In the genomic region with DNA sequence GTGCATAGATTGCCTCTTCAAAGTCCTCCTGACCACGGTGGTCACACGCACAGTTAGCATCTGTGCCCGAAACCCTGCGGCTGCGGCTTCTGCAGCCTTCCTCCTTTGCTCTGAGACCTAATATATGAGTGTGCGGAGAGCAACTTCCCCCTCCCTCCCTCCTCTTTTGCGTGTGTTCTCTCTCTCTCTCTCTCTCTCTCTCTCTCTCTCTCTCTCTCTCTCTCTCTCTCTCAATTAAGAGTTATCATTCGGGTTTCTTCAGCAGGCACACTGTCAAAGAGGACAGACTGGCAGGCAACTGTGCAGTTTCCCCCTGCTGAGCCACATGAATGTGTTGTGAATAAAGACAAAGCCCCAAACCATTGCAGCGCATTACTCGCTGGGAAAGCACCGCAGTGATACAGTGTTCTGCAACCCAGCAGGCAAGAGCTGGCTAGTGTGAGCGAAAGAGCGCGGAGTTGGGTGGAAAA, we compare ENCODE assay signal across 8 mouse cellular contexts.
DNase-seq lines count a peak whose midpoint lies in the region; ATAC-seq and TF ChIP-seq lines count a peak whose summit lies in the region.

No protein-coding gene starts in this region.

- DNase-seq in left cerebral cortex, adult 18-20 months (ENCODE audit: low spot score in 2 of 2) = peak; percentile 4 to 8
- DNase-seq in left cerebral cortex, adult 11 months (ENCODE audit: low spot score) = no peak
- peak; percentile 75 for DNase-seq in hindbrain, postnatal 0 days (ENCODE audit: low spot score)
- DNase-seq in liver, embryonic 11.5 days (ENCODE audit: low spot score) = no peak
- peak; percentile 1 to 4 for DNase-seq in right cerebral cortex, postnatal 36 days (ENCODE audit: low spot score in 2 of 2)
- DNase-seq in spleen, postnatal 36 days (ENCODE audit: low spot score in 2 of 2) = no peak
- no peak for DNase-seq in lung, adult 18-20 months

- no peaks in the 10 kb centered on the region for H3K9me3 ChIP-seq in embryonic facial prominence, embryonic 13.5 days
- no peaks in the 10 kb centered on the region for H3K9me3 ChIP-seq in hindbrain, postnatal 0 days (ENCODE audit: low read length)
- no peaks in the 10 kb centered on the region for H3K9me3 ChIP-seq in liver, embryonic 11.5 days (ENCODE audit: control insufficient read depth, low read length)

- no peaks in the 10 kb centered on the region for H3K36me3 ChIP-seq in embryonic facial prominence, embryonic 13.5 days
- H3K36me3 ChIP-seq in hindbrain, postnatal 0 days (ENCODE audit: insufficient read depth, low read length) = no peaks in the 10 kb centered on the region
- no peaks in the 10 kb centered on the region for H3K36me3 ChIP-seq in liver, embryonic 11.5 days (ENCODE audit: control insufficient read depth, insufficient read depth, low read length)

- H3K4me2 ChIP-seq in embryonic facial prominence, embryonic 13.5 days = peak overlapping the region; percentile 63
- peak overlapping the region; percentile 53 for H3K4me2 ChIP-seq in hindbrain, postnatal 0 days (ENCODE audit: low read depth, low read length)
- H3K4me2 ChIP-seq in liver, embryonic 11.5 days = peak overlapping the region; percentile 40

- WGBS in embryonic facial prominence, embryonic 13.5 days = 2% methylated on average over 14 of the region's 14 CpGs
- WGBS in hindbrain, postnatal 0 days = under 1% methylated on average over 14 of the region's 14 CpGs
- 6% methylated on average over 14 of the region's 14 CpGs for WGBS in liver, embryonic 11.5 days

- no peaks in the 10 kb centered on the region for H3K27me3 ChIP-seq in embryonic facial prominence, embryonic 13.5 days
- no peaks in the 10 kb centered on the region for H3K27me3 ChIP-seq in hindbrain, postnatal 0 days (ENCODE audit: insufficient read depth, low read length)
- no peaks in the 10 kb centered on the region for H3K27me3 ChIP-seq in liver, embryonic 11.5 days (replicated peaks; ENCODE audit: control insufficient read depth, insufficient read depth, low read length)

- H3K4me1 ChIP-seq in embryonic facial prominence, embryonic 13.5 days = no peaks in the 10 kb centered on the region
- H3K4me1 ChIP-seq in hindbrain, postnatal 0 days (ENCODE audit: insufficient read depth, low read length) = no peaks in the 10 kb centered on the region
- H3K4me1 ChIP-seq in liver, embryonic 11.5 days (replicated peaks; ENCODE audit: control insufficient read depth, insufficient read depth, low read length) = no peaks in the 10 kb centered on the region

- no peak overlapping the region for H3K27ac ChIP-seq in embryonic facial prominence, embryonic 13.5 days
- H3K27ac ChIP-seq in hindbrain, postnatal 0 days = peak overlapping the region; percentile 32; the same call in 1 of the 2 replicates
- H3K27ac ChIP-seq in liver, embryonic 11.5 days (ENCODE audit: low read depth, low read length) = no peak overlapping the region

- peak overlapping the region; percentile 27; the same call in 1 of the 2 replicates for H3K9ac ChIP-seq in embryonic facial prominence, embryonic 13.5 days
- H3K9ac ChIP-seq in hindbrain, postnatal 0 days (replicated peaks; ENCODE audit: low read length) = peak overlapping the region; percentile 40
- H3K9ac ChIP-seq in liver, embryonic 11.5 days (ENCODE audit: low read depth, low read length) = no peak overlapping the region

- ATAC-seq in embryonic facial prominence, embryonic 13.5 days (ENCODE audit: insufficient number of reproducible peaks, insufficient read depth, low FRiP score, low TSS enrichment, low read depth) = no peak
- ATAC-seq in hindbrain, postnatal 0 days = peak; percentile 88
- no peak for ATAC-seq in liver, embryonic 11.5 days (replicated peaks; ENCODE audit: low FRiP score)

- peak overlapping the region; percentile 40 for H3K4me3 ChIP-seq in embryonic facial prominence, embryonic 13.5 days
- H3K4me3 ChIP-seq in hindbrain, postnatal 0 days (ENCODE audit: low read length) = peak overlapping the region; percentile 31
- H3K4me3 ChIP-seq in liver, embryonic 11.5 days (ENCODE audit: low read depth, low read length) = peak overlapping the region; percentile 21; the same call in 1 of the 2 replicates

- TF ChIP-seq CTCF in hindbrain, postnatal 0 days (IDR thresholded peaks at IDR 0.05; ENCODE audit: low read depth) = no peak

Comparison
In these comparisons a context has a peak if more than half of its experiments do, and no peak if none do; other contexts are left out.
1. DNase-seq: peak in left cerebral cortex, adult 18-20 months (2 of 2), hindbrain, postnatal 0 days (single experiment) and right cerebral cortex, postnatal 36 days (2 of 2); none in left cerebral cortex, adult 11 months (single experiment), liver, embryonic 11.5 days (single experiment), spleen, postnatal 36 days (0 of 2) and lung, adult 18-20 months (0 of 2).
2. Peak in every context shown above with its lines, with median percentiles within 50 percentile points of each other: H3K4me2 ChIP-seq and H3K4me3 ChIP-seq.